Mouse (Mus musculus): ENCODE results near the gene Il2rb. TPM values are rescaled to one million over a fixed set of nuclear protein-coding genes. Genes with fewer than 3 reads are reported as not detected.

Il2rb gene
- polyA plus RNA-seq, 1 experiment from 2014 or later: not detected

GRCm38 (mm10) chr15:78481448-78482000 is 13.5 kb downstream of the Il2rb start:
- no peak for ATAC-seq (replicated peaks; ENCODE audit: insufficient number of reproducible peaks, low FRiP score, low TSS enrichment)
- no peak overlapping the region for H3K4me2 ChIP-seq
- H3K27me3 ChIP-seq (ENCODE audit: control insufficient read depth, insufficient read depth, low read length): no peaks in the 10 kb centered on the region; the same call in 1 of the 2 replicates
- no peak overlapping the region for H3K9ac ChIP-seq (ENCODE audit: low read depth, low read length)
- no peaks in the 10 kb centered on the region for H3K9me3 ChIP-seq (replicated peaks; ENCODE audit: control insufficient read depth, low read length)
- WGBS (ENCODE audit: insufficient replicate concordance): 47% methylated on average over 9 of the region's 9 CpGs
- H3K4me3 ChIP-seq (ENCODE audit: low read depth, low read length): no peak overlapping the region
- no peaks in the 10 kb centered on the region for H3K4me1 ChIP-seq (ENCODE audit: control insufficient read depth, insufficient read depth, low read length)
- H3K36me3 ChIP-seq (ENCODE audit: control insufficient read depth, insufficient read depth, low read length): no peaks in the 10 kb centered on the region
- H3K27ac ChIP-seq (ENCODE audit: low read depth, low read length): no peak overlapping the region

- 40% methylated on average over 2 of the region's 2 CpGs for WGBS (ENCODE audit: insufficient replicate concordance)
- no peak overlapping the region for H3K27ac ChIP-seq (ENCODE audit: low read depth, low read length)
- H3K4me3 ChIP-seq (ENCODE audit: low read depth, low read length): no peak overlapping the region
- H3K27me3 ChIP-seq (ENCODE audit: control insufficient read depth, insufficient read depth, low read length): no peaks in the 10 kb centered on the region; the same call in 1 of the 2 replicates
- no peaks in the 10 kb centered on the region; the same call in 1 of the 2 replicates for H3K4me1 ChIP-seq (ENCODE audit: control insufficient read depth, insufficient read depth, low read length)
- no peak overlapping the region for H3K9ac ChIP-seq (ENCODE audit: low read depth, low read length)
- H3K4me2 ChIP-seq: no peak overlapping the region
- H3K36me3 ChIP-seq (ENCODE audit: control insufficient read depth, insufficient read depth, low read length): no peaks in the 10 kb centered on the region
- H3K9me3 ChIP-seq (replicated peaks; ENCODE audit: control insufficient read depth, low read length): no peaks in the 10 kb centered on the region
- ATAC-seq (replicated peaks; ENCODE audit: insufficient number of reproducible peaks, low FRiP score, low TSS enrichment): no peak
Measured at GRCm38 (mm10) chr15:78480991-78481390, 14.1 kb downstream of the Il2rb start.

- no peak for ATAC-seq (replicated peaks; ENCODE audit: insufficient number of reproducible peaks, low FRiP score, low TSS enrichment)
- Histone ChIP-seq H3K36me3 (ENCODE audit: control insufficient read depth, insufficient read depth, low read length) (no peaks in the 10 kb centered on the region), H3K9ac (ENCODE audit: low read depth, low read length) (no peak overlapping the region), H3K4me3 (ENCODE audit: low read depth, low read length) (no peak overlapping the region), H3K9me3 (replicated peaks; ENCODE audit: control insufficient read depth, low read length) (no peaks in the 10 kb centered on the region), H3K27me3 (ENCODE audit: control insufficient read depth, insufficient read depth, low read length) (no peaks in the 10 kb centered on the region), H3K27ac (ENCODE audit: low read depth, low read length) (no peak overlapping the region), H3K4me2 (no peak overlapping the region), H3K4me1 (ENCODE audit: control insufficient read depth, insufficient read depth, low read length) (no peaks in the 10 kb centered on the region; the same call in 1 of the 2 replicates)
- 67% methylated on average over 7 of the region's 7 CpGs for WGBS (ENCODE audit: insufficient replicate concordance)
Measured at GRCm38 (mm10) chr15:78480111-78480510, 15.0 kb downstream of the Il2rb start.

- no peak for ATAC-seq (replicated peaks; ENCODE audit: insufficient number of reproducible peaks, low FRiP score, low TSS enrichment)
Measured at GRCm38 (mm10) chr15:78479470-78479869, 15.6 kb downstream of the Il2rb start.

GRCm38 (mm10) chr15:78478073-78478472 is 17.0 kb downstream of the Il2rb start:
- Histone ChIP-seq H3K36me3 (ENCODE audit: control insufficient read depth, insufficient read depth, low read length) (no peaks in the 10 kb centered on the region), H3K4me3 (ENCODE audit: low read depth, low read length) (no peak overlapping the region), H3K4me2 (no peak overlapping the region), H3K4me1 (ENCODE audit: control insufficient read depth, insufficient read depth, low read length) (no peaks in the 10 kb centered on the region; the same call in 1 of the 2 replicates), H3K9ac (ENCODE audit: low read depth, low read length) (no peak overlapping the region), H3K27me3 (ENCODE audit: control insufficient read depth, insufficient read depth, low read length) (no peaks in the 10 kb centered on the region), H3K27ac (ENCODE audit: low read depth, low read length) (no peak overlapping the region), H3K9me3 (replicated peaks; ENCODE audit: control insufficient read depth, low read length) (no peaks in the 10 kb centered on the region)
- ATAC-seq (replicated peaks; ENCODE audit: insufficient number of reproducible peaks, low FRiP score, low TSS enrichment): no peak
- WGBS (ENCODE audit: insufficient replicate concordance): 78% methylated on average over 4 of the region's 4 CpGs

More at GRCm38 (mm10) chr15:78479470-78479869, 15.6 kb downstream of the Il2rb start:
- Histone ChIP-seq H3K27me3 (ENCODE audit: control insufficient read depth, insufficient read depth, low read length) (no peaks in the 10 kb centered on the region), H3K9me3 (replicated peaks; ENCODE audit: control insufficient read depth, low read length) (no peaks in the 10 kb centered on the region), H3K4me2 (no peak overlapping the region), H3K36me3 (ENCODE audit: control insufficient read depth, insufficient read depth, low read length) (no peaks in the 10 kb centered on the region), H3K9ac (ENCODE audit: low read depth, low read length) (no peak overlapping the region), H3K4me3 (ENCODE audit: low read depth, low read length) (no peak overlapping the region), H3K4me1 (ENCODE audit: control insufficient read depth, insufficient read depth, low read length) (no peaks in the 10 kb centered on the region; the same call in 1 of the 2 replicates), H3K27ac (ENCODE audit: low read depth, low read length) (no peak overlapping the region)
- WGBS (ENCODE audit: insufficient replicate concordance): 72% methylated on average over 5 of the region's 5 CpGs

- no peak for ATAC-seq (replicated peaks; ENCODE audit: insufficient number of reproducible peaks, low FRiP score, low TSS enrichment)
- no peaks in the 10 kb centered on the region for H3K9me3 ChIP-seq (replicated peaks; ENCODE audit: control insufficient read depth, low read length)
- H3K4me3 ChIP-seq (ENCODE audit: low read depth, low read length): no peak overlapping the region
- no peak overlapping the region for H3K4me2 ChIP-seq
- H3K36me3 ChIP-seq (ENCODE audit: control insufficient read depth, insufficient read depth, low read length): no peaks in the 10 kb centered on the region
- peaks cover 1% of the 10 kb centered on the region; the same call in 1 of the 2 replicates for H3K4me1 ChIP-seq (ENCODE audit: control insufficient read depth, insufficient read depth, low read length)
- no peak overlapping the region for H3K27ac ChIP-seq (ENCODE audit: low read depth, low read length)
- no peaks in the 10 kb centered on the region for H3K27me3 ChIP-seq (ENCODE audit: control insufficient read depth, insufficient read depth, low read length)
- WGBS (ENCODE audit: insufficient replicate concordance): 94% methylated on average over 1 of the region's 1 CpGs
- no peak overlapping the region for H3K9ac ChIP-seq (ENCODE audit: low read depth, low read length)
Measured at GRCm38 (mm10) chr15:78476878-78477277, 18.2 kb downstream of the Il2rb start.

GRCm38 (mm10) chr15:78475604-78476031 is 19.5 kb downstream of the Il2rb start:
- Histone ChIP-seq H3K27me3 (ENCODE audit: control insufficient read depth, insufficient read depth, low read length) (no peaks in the 10 kb centered on the region), H3K27ac (ENCODE audit: low read depth, low read length) (no peak overlapping the region)

GRCm38 (mm10) chr15:78473442-78473841 is 21.6 kb downstream of the Il2rb start:
- H3K9me3 ChIP-seq (replicated peaks; ENCODE audit: control insufficient read depth, low read length): no peaks in the 10 kb centered on the region
- no peak overlapping the region for H3K4me2 ChIP-seq
- no peak overlapping the region for H3K9ac ChIP-seq (ENCODE audit: low read depth, low read length)
- H3K36me3 ChIP-seq (ENCODE audit: control insufficient read depth, insufficient read depth, low read length): no peaks in the 10 kb centered on the region
- H3K4me1 ChIP-seq (ENCODE audit: control insufficient read depth, insufficient read depth, low read length): peaks cover 8% of the 10 kb centered on the region; the same call in 1 of the 2 replicates
- WGBS (ENCODE audit: insufficient replicate concordance): 80% methylated on average over 6 of the region's 6 CpGs
- no peak overlapping the region for H3K4me3 ChIP-seq (ENCODE audit: low read depth, low read length)
- no peak overlapping the region for H3K27ac ChIP-seq (ENCODE audit: low read depth, low read length)
- no peaks in the 10 kb centered on the region for H3K27me3 ChIP-seq (ENCODE audit: control insufficient read depth, insufficient read depth, low read length)
- ATAC-seq (replicated peaks; ENCODE audit: insufficient number of reproducible peaks, low FRiP score, low TSS enrichment): no peak

More at GRCm38 (mm10) chr15:78475604-78476031, 19.5 kb downstream of the Il2rb start:
- WGBS (ENCODE audit: insufficient replicate concordance): 53% methylated on average over 3 of the region's 3 CpGs
- no peak overlapping the region for H3K9ac ChIP-seq (ENCODE audit: low read depth, low read length)
- ATAC-seq (replicated peaks; ENCODE audit: insufficient number of reproducible peaks, low FRiP score, low TSS enrichment): no peak
- no peaks in the 10 kb centered on the region for H3K36me3 ChIP-seq (ENCODE audit: control insufficient read depth, insufficient read depth, low read length)
- no peaks in the 10 kb centered on the region for H3K9me3 ChIP-seq (replicated peaks; ENCODE audit: control insufficient read depth, low read length)
- peaks cover 8% of the 10 kb centered on the region; the same call in 1 of the 2 replicates for H3K4me1 ChIP-seq (ENCODE audit: control insufficient read depth, insufficient read depth, low read length)
- no peak overlapping the region for H3K4me2 ChIP-seq
- H3K4me3 ChIP-seq (ENCODE audit: low read depth, low read length): no peak overlapping the region

- peaks cover 8% of the 10 kb centered on the region; the same call in 1 of the 2 replicates for H3K4me1 ChIP-seq (ENCODE audit: control insufficient read depth, insufficient read depth, low read length)
- H3K9me3 ChIP-seq (replicated peaks; ENCODE audit: control insufficient read depth, low read length): no peaks in the 10 kb centered on the region
- H3K4me3 ChIP-seq (ENCODE audit: low read depth, low read length): no peak overlapping the region
- no peak overlapping the region for H3K4me2 ChIP-seq
- WGBS (ENCODE audit: insufficient replicate concordance): 30% methylated on average over 7 of the region's 7 CpGs
- H3K27ac ChIP-seq (ENCODE audit: low read depth, low read length): no peak overlapping the region
- ATAC-seq (replicated peaks; ENCODE audit: insufficient number of reproducible peaks, low FRiP score, low TSS enrichment): no peak
- H3K9ac ChIP-seq (ENCODE audit: low read depth, low read length): no peak overlapping the region
- no peaks in the 10 kb centered on the region for H3K27me3 ChIP-seq (ENCODE audit: control insufficient read depth, insufficient read depth, low read length)
- no peaks in the 10 kb centered on the region for H3K36me3 ChIP-seq (ENCODE audit: control insufficient read depth, insufficient read depth, low read length)
Measured at GRCm38 (mm10) chr15:78471902-78472301, 23.2 kb downstream of the Il2rb start.
